Mouse (Mus musculus): ENCODE data around the gene Fcgrt.

DNA sequence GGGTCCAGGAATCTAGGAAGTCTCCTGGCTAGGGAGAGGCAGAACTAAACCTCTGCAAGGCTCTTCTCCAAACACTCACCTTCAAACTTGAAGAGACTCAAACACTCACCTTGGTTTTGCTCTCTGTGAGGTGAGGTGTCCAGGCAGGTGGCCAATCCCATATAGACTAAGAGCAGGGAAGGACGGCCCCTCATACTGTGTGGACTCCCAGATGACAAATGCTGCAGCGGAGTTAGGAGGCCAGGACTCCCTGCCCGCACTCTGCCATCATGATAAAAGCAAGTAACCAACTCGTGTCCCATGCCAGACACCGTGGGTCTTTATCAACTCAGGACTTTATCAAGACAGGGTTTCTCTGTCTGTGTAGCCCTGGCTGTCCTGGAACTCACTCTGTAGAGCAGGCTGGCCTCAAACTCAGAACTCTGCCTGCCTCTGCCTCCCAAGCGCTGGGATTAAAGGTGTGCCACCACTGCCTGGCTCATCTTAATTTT is 43.0 kb downstream of the Fcgrt start:
- TF ChIP-seq EP300 (IDR thresholded peaks at IDR 0.05): no peak
- no peak for TF ChIP-seq CTCF (IDR thresholded peaks at IDR 0.05)
